Mouse (Mus musculus) gastrocnemius, postnatal 14 days (tissue): ENCODE results near the gene Ggcx. TPM values are rescaled to one million over a fixed set of nuclear protein-coding genes. Genes with fewer than 3 reads are reported as not detected.
"Not testable (repeated sequence)": the region's sequence is repeated elsewhere in the genome, so short reads cannot be mapped to it uniquely, and the experiment has no call there.

ENCODE experiments used
- DNase-seq: peaks from one replicate; pipeline ENCODE4 v3.0.0; 2021; ENCODE audit warnings: mixed read lengths
- intact Hi-C: fragments of 180-260 bp; cut with DNase I; formaldehyde crosslinking; loops from one replicate; pipeline ENCODE4 v1.15.1; 2025; ENCODE audit warnings: low total_unique reads
- total RNA-seq, 2 experiments: library from RNA; stranded (reverse); gene quantifications; 2 replicates each; pipeline ENCODE4 v1.2.3; 2021

The Ggcx gene
- total RNA-seq, 2 experiments from 2014 or later, result 15.0 to 15.5 TPM

- intact Hi-C loops, result no loop called here
- DNase-seq, result peak; percentile 44
Observed at GRCm38 (mm10) chr6:72454072-72454746, 40.1 kb downstream of the Ggcx start.

GRCm38 (mm10) chr6:72454833-72455373 is 40.8 kb downstream of the Ggcx start:
- intact Hi-C loops, result no loop called here
- peak; percentile 49 for DNase-seq

- intact Hi-C loops, result no loop called here
- DNase-seq, result no peak
Observed at GRCm38 (mm10) chr6:72456567-72456966, 42.5 kb downstream of the Ggcx start.

- no peak for DNase-seq
- intact Hi-C loops, result no loop called here
Observed at GRCm38 (mm10) chr6:72458418-72458817, 44.3 kb downstream of the Ggcx start.

GRCm38 (mm10) chr6:72458921-72459320 is 44.8 kb downstream of the Ggcx start:
- intact Hi-C loops, result no loop called here
- no peak for DNase-seq

GRCm38 (mm10) chr6:72460036-72460801 is 46.1 kb downstream of the Ggcx start:
- DNase-seq, result no peak
- intact Hi-C loops, result no loop called here

GRCm38 (mm10) chr6:72462550-72463257 is 48.6 kb downstream of the Ggcx start:
- intact Hi-C loops, result not testable (repeated sequence)

GRCm38 (mm10) chr6:72465361-72466157 is 51.5 kb downstream of the Ggcx start:
- intact Hi-C loops, result no loop called here
- DNase-seq, result peak; percentile 41

More at GRCm38 (mm10) chr6:72462550-72463257, 48.6 kb downstream of the Ggcx start:
- DNase-seq, result not testable (repeated sequence)

- DNase-seq, result no peak
- intact Hi-C loops, result no loop called here
Observed at GRCm38 (mm10) chr6:72466171-72466570, 52.1 kb downstream of the Ggcx start.

GRCm38 (mm10) chr6:72473264-72474041 is 59.3 kb downstream of the Ggcx start:
- intact Hi-C loops, result no loop called here
- DNase-seq, result peak; percentile 81

GRCm38 (mm10) chr6:72475221-72475985 is 61.3 kb downstream of the Ggcx start:
- no peak for DNase-seq
- intact Hi-C loops, result no loop called here

- no peak for DNase-seq
- intact Hi-C loops, result no loop called here
Observed at GRCm38 (mm10) chr6:72476836-72477235, 62.7 kb downstream of the Ggcx start.

- peak; percentile 41 for DNase-seq
Observed at GRCm38 (mm10) chr6:72477621-72478020, 63.5 kb downstream of the Ggcx start.

GRCm38 (mm10) chr6:72478691-72479090 is 64.6 kb downstream of the Ggcx start:
- DNase-seq, intact Hi-C loops: not testable (repeated sequence)

More at GRCm38 (mm10) chr6:72477621-72478020, 63.5 kb downstream of the Ggcx start:
- intact Hi-C loops, result no loop called here

GRCm38 (mm10) chr6:72479645-72480421 is 65.7 kb downstream of the Ggcx start:
- no peak for DNase-seq
- intact Hi-C loops, result no loop called here

GRCm38 (mm10) chr6:72480422-72480702 is 66.3 kb downstream of the Ggcx start:
- intact Hi-C loops, result no loop called here
- no peak for DNase-seq
